Mouse (Mus musculus): Measurements from ENCODE around the gene Ubap2. TPM values are rescaled to one million over a fixed set of nuclear protein-coding genes. Genes with fewer than 3 reads are reported as not detected.

The Ubap2 gene
- polyA plus RNA-seq, 1 experiment from 2014 or later = 88.9 TPM

DNA sequence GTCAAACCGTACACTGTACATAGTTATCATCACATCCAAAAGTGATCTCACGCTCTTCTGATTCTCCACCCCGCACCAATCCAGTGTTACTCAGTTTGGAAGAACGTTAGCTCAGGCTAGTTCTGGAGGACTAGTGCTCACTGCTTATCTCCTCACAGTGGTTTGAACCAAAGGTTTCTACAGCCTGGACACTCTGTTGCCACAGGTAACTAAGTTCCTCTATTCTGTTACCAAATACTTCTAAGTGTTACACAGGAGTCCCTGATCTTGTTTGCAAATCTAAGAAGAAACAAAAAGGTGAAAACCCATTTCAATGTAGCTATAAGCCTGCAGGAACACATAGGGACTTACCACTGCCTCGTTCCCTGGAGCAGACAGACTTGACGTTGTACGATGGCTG is 21.0 kb upstream of the Ubap2 start:
- Histone ChIP-seq H3K4me3 (no peak overlapping the region), H3K27me3 (ENCODE audit: poor library complexity, severe bottlenecking) (no peaks in the 10 kb centered on the region), H3K36me3 (replicated peaks) (peaks cover 99% of the 10 kb centered on the region), H3K9me3 (no peaks in the 10 kb centered on the region), H3K27ac (no peak overlapping the region), H3K4me1 (no peaks in the 10 kb centered on the region)
- no peak for DNase-seq (ENCODE audit: extremely low spot score, low spot score)
- WGBS = 98% methylated on average over 7 of the region's 7 CpGs

DNA sequence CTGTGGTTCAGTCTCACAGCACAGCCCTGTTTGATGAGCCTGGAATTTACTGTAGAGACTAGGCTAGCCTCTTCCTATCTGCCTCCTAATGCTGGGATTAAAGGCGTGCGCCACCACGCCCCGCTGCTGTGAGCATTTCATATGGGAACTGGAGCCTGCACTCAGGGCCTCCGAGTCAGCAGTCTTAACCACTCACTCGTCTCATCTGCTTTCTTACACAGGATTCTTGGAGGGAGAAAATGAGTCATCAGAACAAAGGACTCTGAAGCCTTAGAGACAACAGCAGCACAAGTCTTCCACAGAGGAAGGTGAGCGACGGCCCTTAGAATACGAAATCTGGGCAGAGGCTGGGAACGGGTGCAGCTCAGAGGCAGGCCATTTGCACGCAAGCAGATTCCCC is 20.6 kb upstream of the Ubap2 start:
- DNase-seq (ENCODE audit: extremely low spot score, low spot score) = no peak
- Histone ChIP-seq H3K27ac (no peak overlapping the region), H3K4me3 (no peak overlapping the region), H3K4me1 (no peaks in the 10 kb centered on the region), H3K36me3 (replicated peaks) (peaks cover 99% of the 10 kb centered on the region), H3K27me3 (ENCODE audit: poor library complexity, severe bottlenecking) (no peaks in the 10 kb centered on the region), H3K9me3 (no peaks in the 10 kb centered on the region)
- 94% methylated on average over 11 of the region's 11 CpGs for WGBS

DNA sequence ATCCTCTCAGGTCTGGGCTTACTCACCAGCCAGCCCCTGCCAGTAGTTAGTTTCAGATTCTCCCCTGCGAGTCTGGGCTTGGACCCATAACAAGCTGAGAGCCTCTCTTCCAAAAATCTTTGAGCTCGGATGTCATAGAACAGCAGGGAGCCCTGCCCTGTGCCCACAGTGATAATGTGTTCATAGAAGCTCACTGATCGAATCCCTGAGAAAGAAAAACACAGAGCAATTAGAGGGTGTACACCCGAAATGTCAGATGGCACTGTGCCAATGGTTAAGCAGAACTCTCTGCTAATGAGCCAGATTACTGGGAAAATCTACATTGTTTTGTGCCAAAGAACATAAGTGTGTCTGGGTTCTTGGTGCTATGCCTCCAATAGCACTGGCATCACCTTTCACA is 19.0 kb upstream of the Ubap2 start:
- Histone ChIP-seq H3K36me3 (replicated peaks) (peaks cover 90% of the 10 kb centered on the region), H3K27ac (no peak overlapping the region; the same call in 1 of the 2 replicates)
- DNase-seq (ENCODE audit: extremely low spot score, low spot score) = no peak

DNA sequence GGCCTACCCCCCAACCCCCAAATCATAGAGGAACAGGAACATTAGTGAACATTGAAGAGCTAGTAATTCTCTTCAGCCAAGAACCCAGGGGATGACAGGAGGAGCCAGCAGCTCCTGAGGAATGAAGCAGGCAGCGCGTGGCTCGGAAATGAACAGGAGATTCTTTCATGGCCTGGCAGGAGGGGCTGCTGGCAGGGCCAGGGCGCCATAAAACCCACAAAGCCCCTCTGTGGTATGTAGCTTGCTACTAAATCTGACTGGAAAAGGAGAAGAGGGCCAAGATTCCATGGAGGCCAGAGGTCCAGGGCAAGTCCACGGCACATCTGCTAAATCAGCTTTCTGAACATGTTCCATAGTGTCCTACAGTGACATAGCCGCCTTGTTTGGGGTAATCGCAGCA is 14.9 kb upstream of the Ubap2 start:
- H3K4me1 ChIP-seq = peaks cover 3% of the 10 kb centered on the region; the same call in 1 of the 2 replicates
- peaks cover 50% of the 10 kb centered on the region for H3K36me3 ChIP-seq (replicated peaks)
- WGBS = 77% methylated on average over 7 of the region's 7 CpGs
- no peak for DNase-seq (ENCODE audit: extremely low spot score, low spot score)
- H3K27ac ChIP-seq = no peak overlapping the region
- no peaks in the 10 kb centered on the region for H3K9me3 ChIP-seq
- no peak overlapping the region for H3K4me3 ChIP-seq
- no peaks in the 10 kb centered on the region for H3K27me3 ChIP-seq (ENCODE audit: poor library complexity, severe bottlenecking)

More for the DNA sequence above, 19.0 kb upstream of the Ubap2 start:
- Histone ChIP-seq H3K9me3 (no peaks in the 10 kb centered on the region), H3K4me3 (no peak overlapping the region), H3K4me1 (no peaks in the 10 kb centered on the region), H3K27me3 (ENCODE audit: poor library complexity, severe bottlenecking) (no peaks in the 10 kb centered on the region)
- WGBS = 88% methylated on average over 4 of the region's 4 CpGs

DNA sequence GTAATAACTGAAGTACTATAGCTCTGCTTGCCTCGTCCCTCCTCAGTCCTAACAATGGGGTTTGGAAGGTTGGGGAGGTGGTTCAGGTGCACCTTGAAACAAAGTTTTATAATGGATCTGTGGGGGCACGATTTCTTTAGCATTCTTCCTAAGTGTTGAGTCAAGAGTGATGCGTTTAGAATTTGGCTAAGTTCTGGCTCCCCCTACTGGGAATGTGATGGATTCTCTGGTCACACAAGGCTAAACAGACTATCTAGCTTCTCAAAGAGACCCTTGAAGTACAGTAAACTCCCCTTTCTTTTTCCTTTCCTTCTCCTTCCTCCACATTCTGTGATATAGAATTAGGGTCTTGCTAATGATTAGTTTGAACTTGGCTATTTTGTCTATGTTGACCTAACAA is 11.5 kb upstream of the Ubap2 start:
- peaks cover 16% of the 10 kb centered on the region for H3K36me3 ChIP-seq (replicated peaks)
- no peak overlapping the region for H3K27ac ChIP-seq
- H3K4me1 ChIP-seq = peaks cover 7% of the 10 kb centered on the region; the same call in 1 of the 2 replicates
- 28% methylated on average over 3 of the region's 3 CpGs for WGBS
- H3K9me3 ChIP-seq = no peaks in the 10 kb centered on the region
- H3K27me3 ChIP-seq (ENCODE audit: poor library complexity, severe bottlenecking) = no peaks in the 10 kb centered on the region
- H3K4me3 ChIP-seq = no peak overlapping the region
- no peak for DNase-seq (ENCODE audit: extremely low spot score, low spot score)

DNA sequence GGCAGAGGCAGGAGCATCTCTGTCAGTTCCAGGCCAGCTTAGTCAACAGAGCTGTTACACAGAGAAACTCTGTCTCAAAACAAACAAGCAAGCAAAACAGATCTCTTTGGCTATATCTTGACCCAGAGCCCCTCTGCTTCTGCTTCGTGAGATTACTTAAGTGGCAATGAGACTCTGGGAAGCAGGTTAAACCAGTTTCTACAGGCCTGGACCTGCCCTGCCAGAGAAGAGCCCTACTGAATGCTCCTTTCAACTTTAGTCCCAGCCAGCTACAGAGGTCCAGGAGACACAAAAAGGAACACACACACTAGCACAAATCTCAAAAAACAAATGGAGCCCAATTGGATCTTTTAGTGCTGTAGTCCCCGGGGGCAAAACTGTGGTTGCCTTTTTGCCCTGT is 9.1 kb upstream of the Ubap2 start:
- Histone ChIP-seq H3K36me3 (replicated peaks) (no peaks in the 10 kb centered on the region), H3K27ac (no peak overlapping the region), H3K27me3 (ENCODE audit: poor library complexity, severe bottlenecking) (no peaks in the 10 kb centered on the region), H3K9me3 (no peaks in the 10 kb centered on the region), H3K4me1 (peaks cover 7% of the 10 kb centered on the region; the same call in 1 of the 2 replicates), H3K4me3 (no peak overlapping the region)
- no peak for DNase-seq (ENCODE audit: extremely low spot score, low spot score)
- WGBS = 82% methylated on average over 2 of the region's 2 CpGs

DNA sequence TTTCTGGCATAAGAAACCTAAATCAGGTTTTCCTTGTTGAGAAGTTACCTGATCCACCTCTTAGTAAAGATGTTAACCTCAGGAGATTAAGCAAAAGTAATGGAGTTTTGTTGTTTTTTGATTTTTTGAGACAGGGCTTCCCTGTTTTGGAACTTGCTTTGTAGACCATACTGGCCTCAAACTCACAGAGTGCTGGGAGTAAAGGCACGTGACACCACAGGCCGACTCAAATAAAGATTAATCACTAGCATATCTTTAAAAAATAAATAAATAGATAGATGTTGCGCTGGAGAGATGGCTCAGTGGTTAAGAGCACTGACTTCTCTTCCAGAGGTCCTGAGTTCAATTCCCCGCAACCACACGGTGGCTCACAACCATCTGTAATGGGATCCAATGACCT is 983 bp upstream of the Ubap2 start:
- Histone ChIP-seq H3K27me3 (ENCODE audit: poor library complexity, severe bottlenecking) (no peaks in the 10 kb centered on the region), H3K27ac (peak overlapping the region; percentile 97), H3K9me3 (no peaks in the 10 kb centered on the region), H3K4me3 (peak overlapping the region; percentile 93), H3K36me3 (replicated peaks) (peaks cover 12% of the 10 kb centered on the region), H3K4me1 (peaks cover 31% of the 10 kb centered on the region)
- no peak for DNase-seq (ENCODE audit: extremely low spot score, low spot score)
- WGBS = 75% methylated on average over 5 of the region's 5 CpGs

DNA sequence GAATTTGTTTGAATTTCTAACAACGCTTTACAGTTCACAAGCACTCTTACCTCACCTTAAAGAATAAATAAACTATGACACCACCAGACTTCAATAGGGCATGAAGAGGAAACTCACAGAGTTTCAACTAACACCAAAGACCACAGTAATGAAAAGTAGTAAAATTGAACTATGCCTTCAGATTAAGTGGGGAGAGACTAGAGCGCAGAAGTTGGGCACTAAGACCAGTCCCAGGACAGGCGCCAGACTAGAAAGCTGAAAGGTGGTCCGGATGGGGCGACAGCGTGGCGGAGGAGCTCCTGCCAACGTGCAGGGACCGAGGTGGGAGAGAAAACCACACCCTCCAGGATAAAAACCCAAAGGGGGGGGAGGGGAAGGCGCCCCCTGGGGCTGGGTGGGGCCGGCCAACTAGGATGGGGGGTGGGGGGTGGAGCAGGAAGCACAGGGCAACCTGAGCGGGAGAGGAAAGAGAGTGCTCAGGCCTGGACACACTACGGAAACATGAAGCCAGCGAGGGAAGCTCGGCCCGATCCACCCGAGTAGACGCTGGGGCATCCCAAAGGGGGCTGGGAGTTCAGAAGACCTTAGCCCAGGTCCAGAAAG is 466 bp downstream of the Ubap2 start:
- no peak for DNase-seq (ENCODE audit: extremely low spot score, low spot score)
- Histone ChIP-seq H3K9me3 (no peaks in the 10 kb centered on the region), H3K4me1 (peaks cover 31% of the 10 kb centered on the region), H3K36me3 (replicated peaks) (peaks cover 27% of the 10 kb centered on the region), H3K4me3 (peak overlapping the region; percentile 93), H3K27me3 (ENCODE audit: poor library complexity, severe bottlenecking) (no peaks in the 10 kb centered on the region), H3K27ac (peak overlapping the region; percentile 97)
- under 1% methylated on average over 18 of the region's 18 CpGs for WGBS

DNA sequence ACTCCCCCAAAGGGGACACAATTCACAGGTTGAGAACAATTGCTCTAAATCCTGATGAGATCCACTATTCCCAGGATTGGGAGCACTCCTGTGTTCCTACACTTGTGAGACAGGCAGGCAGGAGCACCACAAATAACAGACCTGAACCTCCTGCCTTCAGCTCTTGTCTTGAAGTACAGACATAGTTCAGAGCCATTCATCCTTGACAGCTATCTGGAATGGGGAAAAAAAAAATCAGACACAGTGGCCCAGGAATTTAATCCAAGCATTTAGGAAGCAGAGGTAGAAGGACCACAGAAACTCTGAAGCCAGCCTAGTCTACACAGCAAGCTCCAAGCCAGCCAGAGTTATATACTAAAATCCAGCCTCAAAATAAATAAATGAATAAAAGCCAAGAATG is 6.8 kb downstream of the Ubap2 start:
- Histone ChIP-seq H3K4me1 (peaks cover 13% of the 10 kb centered on the region), H3K4me3 (no peak overlapping the region), H3K9me3 (no peaks in the 10 kb centered on the region), H3K36me3 (replicated peaks) (peaks cover 84% of the 10 kb centered on the region), H3K27ac (no peak overlapping the region), H3K27me3 (ENCODE audit: poor library complexity, severe bottlenecking) (no peaks in the 10 kb centered on the region)
- DNase-seq (ENCODE audit: extremely low spot score, low spot score) = no peak

DNA sequence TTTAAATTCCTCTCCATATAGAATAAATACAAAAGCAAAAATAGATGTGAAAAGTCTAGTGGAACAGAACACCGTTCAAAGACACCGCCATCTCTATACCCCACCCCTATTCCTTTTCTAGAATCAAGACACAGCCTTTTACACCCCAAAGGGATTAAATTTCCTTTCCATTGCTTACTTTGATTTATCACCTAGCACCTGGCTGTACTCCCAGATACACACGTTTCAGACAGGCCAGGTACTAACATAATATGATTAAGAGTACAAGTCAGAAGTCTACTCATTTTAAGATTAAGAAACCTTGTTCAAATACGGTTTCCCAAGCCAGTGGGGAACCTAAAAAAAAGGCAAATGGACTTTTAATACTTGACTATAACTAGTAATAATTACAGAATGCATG is 8.6 kb downstream of the Ubap2 start:
- H3K27me3 ChIP-seq (ENCODE audit: poor library complexity, severe bottlenecking) = no peaks in the 10 kb centered on the region
- no peak overlapping the region for H3K27ac ChIP-seq
- no peaks in the 10 kb centered on the region for H3K4me1 ChIP-seq
- H3K36me3 ChIP-seq (replicated peaks) = peaks cover 94% of the 10 kb centered on the region
- no peaks in the 10 kb centered on the region for H3K9me3 ChIP-seq
- no peak for DNase-seq (ENCODE audit: extremely low spot score, low spot score)
- H3K4me3 ChIP-seq = no peak overlapping the region
- 92% methylated on average over 4 of the region's 4 CpGs for WGBS

DNA sequence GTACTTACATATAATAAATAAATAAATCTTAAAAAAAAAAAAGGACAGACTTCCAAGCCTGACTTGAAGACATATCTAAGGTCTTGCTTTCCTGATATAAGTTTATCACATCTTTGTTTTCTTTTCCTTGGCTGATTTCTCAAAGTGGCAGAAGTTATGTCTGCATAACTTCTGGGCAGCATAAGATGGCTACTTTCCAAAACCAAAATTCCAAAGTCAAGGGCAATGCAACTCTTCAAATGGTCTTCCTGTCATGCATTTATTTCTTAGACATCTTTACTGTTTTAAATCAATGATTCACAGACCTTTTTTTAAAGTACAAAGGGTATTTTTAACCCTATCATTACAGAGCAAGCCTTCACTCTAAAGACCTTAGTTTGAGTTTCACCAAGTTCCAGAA is 14.3 kb downstream of the Ubap2 start:
- Histone ChIP-seq H3K9me3 (no peaks in the 10 kb centered on the region), H3K36me3 (replicated peaks) (peaks cover 69% of the 10 kb centered on the region), H3K4me1 (no peaks in the 10 kb centered on the region), H3K27me3 (ENCODE audit: poor library complexity, severe bottlenecking) (no peaks in the 10 kb centered on the region), H3K27ac (no peak overlapping the region), H3K4me3 (no peak overlapping the region)
- no peak for DNase-seq (ENCODE audit: extremely low spot score, low spot score)

DNA sequence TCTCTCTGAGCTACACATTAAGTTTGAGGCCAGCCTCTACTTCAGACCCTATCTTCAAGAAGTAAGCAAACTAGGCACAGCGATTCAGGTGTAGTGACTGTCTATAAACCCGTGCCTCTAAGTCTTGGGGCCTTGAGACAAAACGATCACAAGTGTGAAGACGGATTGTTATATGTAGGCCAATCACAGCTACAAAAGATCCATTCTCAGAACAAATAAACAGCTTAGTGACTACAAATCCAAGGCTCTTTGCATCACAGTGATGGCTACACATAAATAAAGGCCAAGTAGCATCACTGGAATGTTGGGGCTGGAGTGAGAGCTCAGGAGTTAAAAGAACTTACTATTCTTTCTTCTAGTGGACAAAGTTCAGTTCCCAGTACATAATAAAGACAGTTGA is 15.9 kb downstream of the Ubap2 start:
- DNase-seq (ENCODE audit: extremely low spot score, low spot score) = no peak
- 94% methylated on average over 4 of the region's 4 CpGs for WGBS
- no peak overlapping the region for H3K27ac ChIP-seq
- H3K4me3 ChIP-seq = no peak overlapping the region
- peaks cover 61% of the 10 kb centered on the region for H3K36me3 ChIP-seq (replicated peaks)
- H3K27me3 ChIP-seq (ENCODE audit: poor library complexity, severe bottlenecking) = no peaks in the 10 kb centered on the region
- no peaks in the 10 kb centered on the region for H3K9me3 ChIP-seq
- no peaks in the 10 kb centered on the region for H3K4me1 ChIP-seq

DNA sequence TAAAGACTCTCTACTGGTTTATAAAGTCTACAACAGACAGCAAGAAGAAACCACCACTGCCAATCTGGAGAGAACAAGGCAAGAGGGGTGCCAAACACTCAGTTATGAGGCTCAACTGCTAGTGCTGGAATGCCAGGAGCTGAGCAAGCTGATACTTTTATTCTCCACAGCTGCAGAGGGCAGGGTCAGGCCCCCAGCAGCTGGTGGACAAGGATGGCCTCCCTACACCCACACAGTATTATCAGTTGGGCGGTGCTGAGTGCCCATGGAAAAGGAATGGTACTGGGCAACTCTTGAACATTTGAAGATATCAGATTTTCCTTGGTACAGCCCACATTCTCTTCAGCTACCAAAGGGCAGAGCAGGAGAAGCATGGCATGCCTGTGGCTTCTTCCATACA is 17.2 kb downstream of the Ubap2 start:
- no peak for DNase-seq (ENCODE audit: extremely low spot score, low spot score)
- H3K9me3 ChIP-seq = no peaks in the 10 kb centered on the region
- WGBS = 90% methylated on average over 1 of the region's 1 CpGs
- no peaks in the 10 kb centered on the region for H3K4me1 ChIP-seq
- H3K27ac ChIP-seq = no peak overlapping the region
- peaks cover 60% of the 10 kb centered on the region for H3K36me3 ChIP-seq (replicated peaks)
- H3K27me3 ChIP-seq (ENCODE audit: poor library complexity, severe bottlenecking) = no peaks in the 10 kb centered on the region
- no peak overlapping the region for H3K4me3 ChIP-seq
